In genomic region chr11:101272446-101272845, GRCm38 (mm10) we compare ENCODE assay signal across 4 mouse cellular contexts.
TF ChIP-seq lines count a peak whose summit lies in the region.

No protein-coding gene starts in this region.

TF ChIP-seq in C2C12, 6 proteins besides CTCF, POLR2A, EP300 and RAD21:
- no peak for TF ChIP-seq MYOG (IDR thresholded peaks at IDR 0.05; ENCODE audit: control insufficient read depth, extremely low read depth, insufficient read length)
- peak; percentile 65 for TF ChIP-seq USF1 (IDR thresholded peaks at IDR 0.05; ENCODE audit: low read depth)
TF ChIP-seq in C2C12: peak in this region for 1.

TF ChIP-seq in CH12.LX, 34 proteins besides CTCF, POLR2A, EP300 and RAD21:
- no peak for TF ChIP-seq E2F4 (IDR thresholded peaks at IDR 0.05; ENCODE audit: insufficient replicate concordance, low read depth, low read length)
- TF ChIP-seq USF1 (IDR thresholded peaks at IDR 0.05; ENCODE audit: low read depth, low read length) = 0 out of 2 replicates have a peak, but pooled peaks have one; percentile 2

TF ChIP-seq in MEL, 35 proteins besides CTCF, POLR2A, EP300 and RAD21:
- TF ChIP-seq ZKSCAN1 (IDR thresholded peaks at IDR 0.05; ENCODE audit: low read depth, low read length) = no peak
- TF ChIP-seq USF1 (IDR thresholded peaks at IDR 0.05; ENCODE audit: low read depth, low read length) = peak; percentile 70

TF ChIP-seq in myocyte, 11 proteins besides CTCF, POLR2A, EP300 and RAD21:
- peak; percentile 46 for TF ChIP-seq USF1 (IDR thresholded peaks at IDR 0.05; ENCODE audit: low read depth)
- TF ChIP-seq E2F4 (IDR thresholded peaks at IDR 0.05; ENCODE audit: insufficient read depth) = no peak
